Mouse (Mus musculus) embryonic fibroblast, embryonic 13.5 days (primary cell): ENCODE results near the gene Kcnd2. TPM values are rescaled to one million over a fixed set of nuclear protein-coding genes. Genes with fewer than 3 reads are reported as not detected.
"Not testable (repeated sequence)": the region's sequence is repeated elsewhere in the genome, so short reads cannot be mapped to it uniquely, and the experiment has no call there.

ENCODE experiments used
- H3K27ac ChIP-seq: 2 replicates; pipeline ENCODE4 v1.5.1; 2012; ENCODE audit warnings: low read length, control low read depth, inconsistent platforms; ENCODE audit not compliant: insufficient read depth
- H3K4me1 ChIP-seq: 2 replicates; pipeline ENCODE4 v1.6.1; 2011; ENCODE audit warnings: low read length; ENCODE audit not compliant: control insufficient read depth, insufficient read depth
- H3K4me3 ChIP-seq: 2 replicates; pipeline ENCODE4 v1.5.1; 2011; ENCODE audit warnings: mild to moderate bottlenecking, control low read depth, low read length; ENCODE audit not compliant: insufficient read depth
- CTCF ChIP-seq: IDR thresholded peaks from 2 replicates; pipeline ENCODE4 v1.5.1; 2011; ENCODE audit warnings: mild to moderate bottlenecking, control low read depth, low read length, moderate library complexity, borderline replicate concordance; ENCODE audit not compliant: insufficient read depth
- POLR2A ChIP-seq: IDR thresholded peaks from 2 replicates; pipeline ENCODE4 v1.6.1; 2011; ENCODE audit warnings: low read depth, mild to moderate bottlenecking, control low read depth, low read length, moderate library complexity
- polyA plus RNA-seq: library from polyadenylated mRNA; stranded (reverse); fragments of >200 nt; gene quantifications from 2 replicates; pipeline ENCODE4 v1.2.4, GENCODE M21; 2011; ENCODE audit warnings: low read depth; ENCODE audit not compliant: missing spikeins, insufficient read length

The Kcnd2 gene
- polyA plus RNA-seq, 1 experiment = 2.1 TPM

DNA sequence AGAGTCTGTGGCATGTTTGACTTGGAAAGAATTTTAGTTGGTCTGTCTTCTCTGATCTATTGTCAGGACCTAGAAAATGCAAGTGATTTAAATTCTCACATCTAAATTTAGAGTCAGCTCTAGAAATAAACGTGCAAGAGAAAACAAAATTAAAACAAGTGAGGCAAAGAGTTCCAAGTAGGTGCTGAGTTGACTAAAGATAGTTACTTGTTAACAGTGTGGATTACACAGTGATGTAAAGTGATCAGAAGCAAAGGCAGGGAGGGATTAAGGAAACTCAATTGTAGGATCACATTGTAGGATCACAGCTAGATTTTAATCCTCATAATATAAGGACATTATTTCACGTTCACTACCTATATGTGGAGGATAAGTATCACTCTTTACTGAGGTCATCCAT lies 52.6 kb downstream of the Kcnd2 start:
- Histone ChIP-seq H3K27ac (no peak overlapping the region), H3K4me1 (no peaks in the 10 kb centered on the region), H3K4me3 (no peak overlapping the region)
- TF ChIP-seq CTCF = no peak
- TF ChIP-seq POLR2A = no peak

DNA sequence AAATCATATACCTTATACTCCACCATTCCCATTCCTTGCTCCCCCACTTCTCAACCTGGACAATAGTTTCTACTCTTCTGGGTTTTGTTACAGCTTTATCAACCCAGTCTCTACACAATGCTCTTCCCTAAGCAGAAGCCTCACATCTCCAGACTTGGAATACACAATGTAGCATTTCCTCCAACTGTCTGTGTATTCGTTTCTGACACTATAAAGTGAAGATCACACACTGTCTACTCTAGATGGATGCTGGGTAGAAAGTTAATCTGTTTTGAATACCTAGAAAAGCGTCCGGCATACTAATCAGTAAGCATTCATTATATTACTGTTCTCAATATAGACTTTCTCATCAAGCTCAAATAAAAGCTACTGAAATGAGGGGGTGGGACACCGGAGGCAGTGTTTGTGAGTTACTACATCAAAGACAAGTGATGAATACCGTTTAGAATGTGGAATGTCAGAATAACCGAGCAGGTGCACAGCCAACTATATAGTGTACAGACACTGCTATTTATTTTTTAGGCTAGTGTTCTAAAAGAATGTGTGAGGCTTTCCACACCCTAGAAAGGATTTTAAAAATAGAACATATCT lies 62.1 kb downstream of the Kcnd2 start:
- Histone ChIP-seq H3K4me3 (no peak overlapping the region), H3K27ac (no peak overlapping the region), H3K4me1 (no peaks in the 10 kb centered on the region)
- no peak for TF ChIP-seq POLR2A
- no peak for TF ChIP-seq CTCF

DNA sequence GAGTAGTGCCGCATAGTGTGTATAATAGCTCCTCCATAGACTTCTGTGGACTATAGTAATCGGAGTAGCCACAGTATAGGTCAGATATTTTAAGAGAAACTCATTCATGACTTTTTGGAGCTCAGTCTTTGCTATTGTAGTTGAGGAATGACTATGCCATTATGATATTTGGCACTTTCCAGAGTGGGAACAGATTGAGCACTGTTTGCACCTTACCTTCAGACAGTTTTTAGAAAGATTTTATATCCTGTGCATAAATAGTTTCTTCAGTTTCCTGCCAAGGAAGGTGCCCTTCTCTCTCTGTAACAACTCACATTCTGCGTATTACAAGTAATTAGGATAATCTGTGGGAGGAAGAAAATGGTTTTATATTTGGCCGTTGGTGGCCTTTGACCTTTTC lies 89.6 kb downstream of the Kcnd2 start:
- Histone ChIP-seq H3K4me3 (no peak overlapping the region), H3K4me1 (no peaks in the 10 kb centered on the region), H3K27ac (no peak overlapping the region)
- TF ChIP-seq CTCF (no peak), POLR2A (no peak)

- no peak for TF ChIP-seq POLR2A
- no peak for TF ChIP-seq CTCF
- H3K4me3 ChIP-seq = no peak overlapping the region
- H3K4me1 ChIP-seq = no peaks in the 10 kb centered on the region
- no peak overlapping the region for H3K27ac ChIP-seq
Observed at GRCm38 (mm10) chr6:21310159-21310558, 94.9 kb downstream of the Kcnd2 start.

DNA sequence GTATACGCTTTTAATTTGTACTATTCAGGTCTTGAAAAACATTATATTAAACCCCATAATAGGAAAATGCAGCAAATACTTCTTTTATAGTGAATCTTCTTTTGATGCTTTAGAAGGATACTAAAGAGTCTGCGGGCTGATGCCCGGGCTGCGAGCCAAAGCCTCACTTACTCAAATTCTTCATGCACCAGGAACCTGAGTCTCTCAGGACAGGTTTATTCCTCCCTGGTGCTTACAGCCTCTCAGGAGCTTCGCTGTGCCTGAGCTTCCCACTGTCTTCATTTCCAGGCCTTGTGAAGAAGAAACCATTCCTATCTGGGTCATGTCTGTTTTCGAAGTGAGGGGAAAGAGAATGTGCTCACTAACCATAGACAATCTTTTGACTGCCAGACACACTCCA lies 106.1 kb downstream of the Kcnd2 start:
- Histone ChIP-seq H3K4me1 (no peaks in the 10 kb centered on the region), H3K4me3 (no peak overlapping the region), H3K27ac (no peak overlapping the region)
- no peak for TF ChIP-seq CTCF
- TF ChIP-seq POLR2A = no peak

- no peaks in the 10 kb centered on the region for H3K4me1 ChIP-seq
- H3K4me3 ChIP-seq = no peak overlapping the region
- TF ChIP-seq POLR2A (no peak), CTCF (no peak)
- no peak overlapping the region for H3K27ac ChIP-seq
Observed at GRCm38 (mm10) chr6:21322211-21322610, 106.9 kb downstream of the Kcnd2 start.

- TF ChIP-seq CTCF = no peak
- TF ChIP-seq POLR2A = no peak
- 0 out of 2 replicates have a peak, but pooled peaks cover 2% of the 10 kb centered on the region for H3K4me1 ChIP-seq
- no peak overlapping the region for H3K27ac ChIP-seq
- H3K4me3 ChIP-seq = no peak overlapping the region
Observed at GRCm38 (mm10) chr6:21325251-21325650, 109.9 kb downstream of the Kcnd2 start.

GRCm38 (mm10) chr6:21327081-21327737 lies 111.9 kb downstream of the Kcnd2 start:
- Histone ChIP-seq H3K27ac (no peak overlapping the region), H3K4me1 (0 out of 2 replicates have a peak, but pooled peaks cover 2% of the 10 kb centered on the region), H3K4me3 (no peak overlapping the region)
- TF ChIP-seq POLR2A (no peak), CTCF (no peak)

DNA sequence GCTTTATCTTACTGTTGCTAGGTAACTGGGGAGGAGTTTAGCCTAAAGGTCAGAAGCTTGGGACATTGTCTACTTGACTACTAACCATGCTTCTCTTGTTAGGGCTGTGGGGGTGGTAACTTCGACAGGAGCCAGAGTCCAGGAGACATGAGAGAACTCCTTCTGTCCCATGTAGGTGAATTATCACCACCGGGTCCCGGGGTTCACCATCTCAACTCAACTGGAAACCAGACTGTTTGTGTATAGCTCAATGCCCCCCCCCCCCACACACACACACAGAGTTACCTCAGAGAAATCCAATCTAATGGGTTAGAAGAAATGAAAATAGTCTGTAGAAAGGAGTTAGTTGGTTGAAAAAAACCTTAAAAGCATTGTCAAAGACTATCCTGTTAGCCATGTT lies 170.0 kb downstream of the Kcnd2 start:
- H3K4me3 ChIP-seq, H3K27ac ChIP-seq, H3K4me1 ChIP-seq: not testable (repeated sequence)

GRCm38 (mm10) chr6:21391776-21392175 lies 176.5 kb downstream of the Kcnd2 start:
- H3K4me1 ChIP-seq = no peaks in the 10 kb centered on the region
- no peak overlapping the region for H3K27ac ChIP-seq
- TF ChIP-seq CTCF = no peak
- no peak for TF ChIP-seq POLR2A
- H3K4me3 ChIP-seq = no peak overlapping the region

DNA sequence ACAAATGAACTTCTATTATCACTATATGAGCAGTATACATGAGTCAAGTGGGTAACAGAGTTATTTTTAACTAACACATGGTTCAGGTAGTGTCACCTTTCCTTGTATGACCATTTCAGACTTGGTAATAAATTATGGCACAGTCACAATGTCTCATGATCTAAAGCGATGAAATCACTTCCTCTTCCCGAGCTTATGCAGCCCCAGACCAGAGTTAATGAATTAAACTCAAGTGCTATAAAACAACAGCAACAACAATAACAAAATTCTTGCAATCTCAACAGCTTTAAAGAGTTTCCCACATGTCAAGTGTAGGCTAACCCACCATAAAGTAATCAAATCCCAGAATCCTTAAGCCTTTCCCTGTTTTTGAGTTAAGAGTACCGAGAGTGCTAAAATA lies 198.4 kb downstream of the Kcnd2 start:
- no peak overlapping the region for H3K27ac ChIP-seq
- TF ChIP-seq POLR2A = no peak
- TF ChIP-seq CTCF = no peak
- H3K4me3 ChIP-seq = no peak overlapping the region

More for the DNA sequence above, 198.4 kb downstream of the Kcnd2 start:
- H3K4me1 ChIP-seq = no peaks in the 10 kb centered on the region
